ENCODE assay signal across 11 mouse cellular contexts in genomic region chr10:122990606-122991005, GRCm38 (mm10).
DNase-seq lines count a peak whose midpoint lies in the region; ATAC-seq and TF ChIP-seq lines count a peak whose summit lies in the region.
"Had no signal": no experiment of that assay in that cellular context is flagged by ENCODE, and none has a peak within 500 bp of the region (broad histone marks: within the 10 kb centered on the region; RNA-seq: fewer than 3 reads in every experiment).

No protein-coding gene starts in this region.

- H3K27ac ChIP-seq in gastrocnemius, adult 2 months: peak overlapping the region; percentile 83
- peak overlapping the region; percentile 87 for H3K27ac ChIP-seq in lung, embryonic 16.5 days (ENCODE audit: low read length)
- peak overlapping the region; percentile 28 for H3K27ac ChIP-seq in neural tube, embryonic 14.5 days (ENCODE audit: low read depth, low read length)
- H3K27ac ChIP-seq: limb, embryonic 12.5 days had no signal

- H3K27me3 ChIP-seq in lung, embryonic 16.5 days (ENCODE audit: control insufficient read depth, insufficient read depth, low read depth, low read length): no peaks in the 10 kb centered on the region
- no peaks in the 10 kb centered on the region for H3K27me3 ChIP-seq in neural tube, embryonic 14.5 days (ENCODE audit: control insufficient read depth, insufficient read depth, low read length)
- H3K27me3 ChIP-seq: limb, embryonic 12.5 days had no signal

- no peak for ATAC-seq in lung, embryonic 16.5 days (ENCODE audit: low read depth)
- ATAC-seq in neural tube, embryonic 14.5 days (ENCODE audit: low read depth): no peak
- ATAC-seq: CD4-positive, CD25-positive, alpha-beta regulatory T cell, adult 4 months had no signal

- no peaks in the 10 kb centered on the region for H3K9me3 ChIP-seq in lung, embryonic 16.5 days (ENCODE audit: control insufficient read depth, low read length)
- no peaks in the 10 kb centered on the region for H3K9me3 ChIP-seq in neural tube, embryonic 14.5 days (ENCODE audit: control insufficient read depth, low read length)
- H3K9me3 ChIP-seq: limb, embryonic 12.5 days had no signal

- peaks cover 24% of the 10 kb centered on the region for H3K4me1 ChIP-seq in lung, embryonic 16.5 days (replicated peaks; ENCODE audit: control insufficient read depth, insufficient read depth, low read length)
- peaks cover 12% of the 10 kb centered on the region for H3K4me1 ChIP-seq in lung, adult 2 months (ENCODE audit: control insufficient read depth, insufficient read depth, low read length)
- peaks cover 11% of the 10 kb centered on the region; the same call in 1 of the 2 replicates for H3K4me1 ChIP-seq in neural tube, embryonic 14.5 days (ENCODE audit: control insufficient read depth, insufficient read depth, low read length)

- intact Hi-C loops in gastrocnemius, adult 2 months (cut with DNase I): no loop called here
- intact Hi-C loops in gastrocnemius, postnatal 36 days (cut with DNase I): no loop called here
- intact Hi-C loops in left cerebral cortex, postnatal 25 days (cut with DNase I): loop anchor here (1.0 to 10.0 kb wide), 2 partner anchors 182 to 306 kb away; no protein-coding TSS in a partner anchor

- H3K4me2 ChIP-seq in lung, embryonic 16.5 days (ENCODE audit: low read depth, low read length): 0 out of 2 replicates have a peak overlapping the region, but pooled peaks have one; percentile 17
- H3K4me2 ChIP-seq in neural tube, embryonic 14.5 days (ENCODE audit: low read depth, low read length): no peak overlapping the region
- H3K4me2 ChIP-seq: limb, embryonic 12.5 days had no signal

- no peak overlapping the region for H3K9ac ChIP-seq in lung, embryonic 16.5 days (ENCODE audit: low read length)
- H3K9ac ChIP-seq in neural tube, embryonic 14.5 days (replicated peaks; ENCODE audit: low read depth, low read length): no peak overlapping the region
- H3K9ac ChIP-seq: limb, embryonic 12.5 days had no signal

- H3K4me3 ChIP-seq in gastrocnemius, adult 2 months: peak overlapping the region; percentile 58
- no peak overlapping the region for H3K4me3 ChIP-seq in lung, embryonic 16.5 days (ENCODE audit: low read length)
- H3K4me3 ChIP-seq in lung, adult 2 months (replicated peaks; ENCODE audit: extremely low read depth, low read depth, low read length): no peak overlapping the region
- no peak overlapping the region for H3K4me3 ChIP-seq in neural tube, embryonic 14.5 days (ENCODE audit: low read depth, low read length)
- H3K4me3 ChIP-seq: limb, embryonic 12.5 days had no signal

- DNase-seq in gastrocnemius, adult 2 months: no peak
- DNase-seq in gastrocnemius, postnatal 36 days: no peak
- no peak for DNase-seq in lung, adult 2 months
- peak; percentile 31 for DNase-seq in brain, adult 2 months (ENCODE audit: low read depth, low spot score)
- DNase-seq in left cerebral cortex, postnatal 25 days (ENCODE audit: low spot score in 2 of 2): no peak
- DNase-seq in urinary bladder, postnatal 4 days (ENCODE audit: low spot score in 2 of 2): no peak
- DNase-seq: kidney, postnatal 25 days had no signal

- TF ChIP-seq POLR2A in lung, adult 2 months (IDR thresholded peaks at IDR 0.05; ENCODE audit: borderline replicate concordance, extremely low read depth, low read depth, low read length): no peak

- peaks cover 12% of the 10 kb centered on the region for H3K36me3 ChIP-seq in lung, embryonic 16.5 days (ENCODE audit: control insufficient read depth, insufficient read depth, low read length)
- peaks cover 16% of the 10 kb centered on the region for H3K36me3 ChIP-seq in neural tube, embryonic 14.5 days (ENCODE audit: control insufficient read depth, insufficient read depth, low read length)

- peak; percentile 21; the same call in 1 of the 2 replicates for TF ChIP-seq CTCF in gastrocnemius, adult 2 months (IDR thresholded peaks at IDR 0.05)
- TF ChIP-seq CTCF in lung, adult 2 months (IDR thresholded peaks at IDR 0.05; ENCODE audit: insufficient read depth, low read length): no peak

- 88% methylated on average over 6 of the region's 6 CpGs for WGBS in lung, embryonic 16.5 days
- WGBS in lung, adult 2 months: 80% methylated on average over 6 of the region's 6 CpGs
- 95% methylated on average over 6 of the region's 6 CpGs for WGBS in neural tube, embryonic 14.5 days

Comparison
In these comparisons a context has a peak if more than half of its experiments do, and no peak if none do; other contexts are left out.
1. H3K27ac ChIP-seq: peak in every context shown above with its lines; median percentile 87 in lung, embryonic 16.5 days; 83 in gastrocnemius, adult 2 months; 28 in neural tube, embryonic 14.5 days.